Mouse (Mus musculus): Measurements from ENCODE around the gene Map7d1.

DNA sequence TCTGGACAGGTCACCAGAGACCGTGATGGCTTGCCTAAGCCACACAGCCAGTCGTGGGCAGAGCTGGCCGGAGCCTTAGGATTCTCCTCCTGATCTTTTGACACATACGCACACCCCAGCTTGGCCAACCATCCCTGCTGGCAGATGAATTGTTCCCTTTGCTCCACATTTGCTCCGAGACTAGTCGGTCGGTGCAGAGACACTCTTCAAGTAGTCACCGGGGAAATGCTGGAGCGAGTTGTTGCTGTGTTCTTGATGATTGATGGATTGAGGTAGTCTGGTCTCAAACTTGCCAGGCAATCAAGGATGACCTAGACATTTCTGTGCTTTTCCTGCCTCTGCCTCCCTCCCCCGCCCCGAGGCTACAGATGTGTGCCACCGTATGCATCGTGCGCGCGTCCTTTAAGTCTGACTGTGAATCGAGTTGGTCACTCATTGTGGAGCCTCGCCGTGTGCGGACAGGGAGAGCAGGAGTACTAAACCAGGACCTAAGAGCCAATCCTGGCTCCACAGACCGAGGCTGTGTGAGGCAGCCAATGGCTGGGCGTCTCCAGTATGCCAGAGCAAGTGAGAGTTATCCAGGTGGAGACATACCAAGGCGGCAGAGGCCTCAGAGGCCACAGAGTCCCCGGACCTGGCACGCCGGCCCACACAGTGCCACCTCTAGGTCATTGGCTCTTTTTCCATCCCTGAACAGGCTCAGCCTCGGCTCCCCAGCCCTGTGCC lies 45.6 kb upstream of the Map7d1 start:
- TF ChIP-seq POLR2A (IDR thresholded peaks at IDR 0.05; ENCODE audit: low read depth, low read length) (no peak), CTCF (IDR thresholded peaks at IDR 0.05; ENCODE audit: extremely low read depth, insufficient read depth, insufficient read length, insufficient replicate concordance) (no peak)
